Mouse (Mus musculus): ENCODE measurements around the gene Sema3c.
"Not testable (repeated sequence)": the region's sequence is repeated elsewhere in the genome, so short reads cannot be mapped to it uniquely, and the experiment has no call there.

Sema3c gene

DNA sequence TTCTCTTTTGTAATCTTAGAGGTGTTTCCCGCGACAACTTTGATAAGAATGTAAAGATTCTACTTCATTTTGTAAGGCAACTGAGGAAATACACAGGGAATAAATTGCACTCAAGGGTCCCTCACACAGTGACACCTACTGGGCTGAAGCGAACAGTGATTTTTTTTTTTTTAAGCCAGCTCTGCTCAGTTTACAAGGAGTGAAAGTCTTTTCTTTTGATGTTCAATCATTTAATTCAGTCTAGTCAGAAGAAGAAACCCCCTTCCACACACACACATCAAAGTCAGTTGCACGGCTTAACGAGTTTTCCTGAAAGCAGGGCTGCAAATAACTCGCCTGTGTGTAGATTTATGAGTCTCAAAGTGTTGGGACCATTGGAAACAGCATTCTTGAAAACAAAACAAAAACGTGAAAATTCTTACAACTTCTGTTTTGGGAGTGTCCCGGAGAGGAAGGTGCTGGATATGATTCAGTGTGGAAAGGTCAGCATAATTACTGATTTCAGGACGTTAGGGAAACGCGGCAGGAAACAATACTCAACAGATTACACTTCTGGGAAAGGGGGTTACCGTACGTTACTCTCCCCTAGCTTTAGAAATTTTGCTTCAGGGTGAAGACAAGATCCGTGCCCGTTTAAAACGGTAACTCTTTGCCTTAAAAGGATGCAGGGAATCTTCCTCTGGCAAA lies at the start of gene Sema3c:
TSS of gene Sema3c (plus strand) at position 588 of the 687 bp plus-strand sequence.
- no peak for DNase-seq

DNA sequence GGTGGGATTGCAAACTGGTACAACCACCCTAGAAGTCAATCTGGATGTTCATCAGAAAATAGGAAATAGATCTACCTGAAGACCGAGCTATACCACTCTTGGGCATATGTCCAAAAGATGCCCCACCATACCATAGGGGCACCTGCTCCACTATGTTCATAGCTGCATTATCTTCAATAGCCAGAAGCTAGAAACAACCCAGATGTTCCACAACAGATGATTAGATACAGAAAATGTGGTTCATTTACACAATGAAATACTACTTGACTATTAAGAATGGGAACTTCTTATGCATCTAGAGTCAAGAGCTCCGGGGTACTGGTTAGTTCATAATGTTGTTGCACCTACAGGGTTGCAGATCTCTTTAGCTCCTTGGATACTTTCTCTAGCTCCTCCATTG lies 42.9 kb upstream of the Sema3c start:
- DNase-seq, result not testable (repeated sequence)

DNA sequence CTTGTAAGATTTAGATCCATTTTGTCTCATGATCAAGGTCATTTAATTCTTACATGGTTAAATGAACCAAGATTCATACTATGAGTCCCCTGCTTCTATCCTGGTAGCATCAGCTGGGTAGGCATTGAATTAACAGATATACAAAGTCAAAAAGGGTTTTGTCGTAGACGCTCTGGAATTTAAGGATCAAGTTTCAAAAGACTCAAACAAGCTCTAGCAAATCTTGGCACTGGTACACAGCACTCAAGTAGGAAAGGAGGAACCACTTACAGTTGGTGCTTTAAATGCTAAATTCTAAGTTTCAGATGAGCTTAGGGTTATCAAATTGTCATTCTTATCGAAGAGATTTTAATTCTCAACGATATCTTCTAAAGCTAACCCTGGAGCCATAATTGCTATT lies 30.9 kb upstream of the Sema3c start:
- no peak for DNase-seq

DNA sequence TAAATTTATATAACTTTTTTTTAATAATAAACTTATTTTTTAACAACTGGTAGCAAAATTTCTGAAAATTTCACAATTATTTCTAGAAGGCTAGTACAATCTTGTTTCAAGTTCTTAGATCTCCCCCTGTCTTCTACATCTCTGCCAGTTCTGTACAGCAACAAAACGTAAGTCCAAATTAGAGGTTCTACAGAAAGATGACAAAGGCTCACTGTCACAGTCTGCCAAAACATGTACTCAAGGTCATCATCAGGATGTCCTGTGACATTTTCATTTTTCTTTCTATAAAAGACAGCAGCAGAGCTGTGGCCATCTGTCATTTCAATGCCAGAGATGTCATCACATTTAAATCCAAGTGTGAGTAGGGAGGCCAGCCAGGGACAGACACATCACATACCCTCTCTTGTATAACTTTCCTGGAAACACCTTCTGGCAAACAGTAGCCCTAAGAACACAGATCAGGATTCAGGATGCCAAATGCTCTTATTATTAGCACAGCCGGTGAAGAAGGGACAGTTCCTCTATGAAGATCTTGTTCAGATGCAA lies 29.1 kb upstream of the Sema3c start:
- DNase-seq, result no peak

DNA sequence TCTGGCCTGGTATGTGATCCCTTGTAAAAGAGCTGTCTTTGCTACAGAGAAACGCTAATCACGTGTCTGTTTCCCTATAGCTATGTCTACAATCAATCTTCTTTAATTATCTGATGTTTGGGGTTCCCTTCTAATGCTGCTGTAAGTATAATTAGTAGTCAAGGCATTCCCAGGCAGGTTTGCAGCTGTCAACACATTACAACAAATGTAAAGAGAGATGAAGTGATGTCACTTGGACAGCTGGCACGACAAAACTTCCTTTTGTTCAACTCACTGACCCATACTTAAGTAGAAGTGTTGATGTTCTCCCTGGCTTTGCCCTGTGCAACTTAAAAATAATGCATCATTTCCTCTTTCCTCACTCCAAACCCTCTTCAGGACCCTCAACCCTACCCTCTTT lies 22.4 kb upstream of the Sema3c start:
- DNase-seq, result no peak

DNA sequence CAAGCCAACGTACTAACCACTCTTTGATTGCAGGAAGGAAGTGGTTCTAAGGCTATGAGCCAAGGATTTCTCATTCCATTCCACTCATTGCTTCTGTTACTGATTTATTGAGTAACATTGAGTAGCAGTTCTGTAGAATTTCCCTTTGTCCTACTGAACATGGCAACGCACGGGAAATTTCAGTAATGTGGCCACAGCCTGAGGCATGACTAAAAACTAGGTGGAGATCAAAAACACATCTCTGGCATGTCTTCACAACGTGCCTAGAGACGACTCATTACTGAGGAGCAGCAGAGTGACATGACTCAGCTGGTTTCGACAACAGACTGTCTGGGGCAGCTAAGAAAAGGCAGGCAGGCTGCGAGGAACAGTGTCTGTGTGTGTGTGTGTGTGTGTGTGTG lies 18.0 kb upstream of the Sema3c start:
- no peak for DNase-seq

DNA sequence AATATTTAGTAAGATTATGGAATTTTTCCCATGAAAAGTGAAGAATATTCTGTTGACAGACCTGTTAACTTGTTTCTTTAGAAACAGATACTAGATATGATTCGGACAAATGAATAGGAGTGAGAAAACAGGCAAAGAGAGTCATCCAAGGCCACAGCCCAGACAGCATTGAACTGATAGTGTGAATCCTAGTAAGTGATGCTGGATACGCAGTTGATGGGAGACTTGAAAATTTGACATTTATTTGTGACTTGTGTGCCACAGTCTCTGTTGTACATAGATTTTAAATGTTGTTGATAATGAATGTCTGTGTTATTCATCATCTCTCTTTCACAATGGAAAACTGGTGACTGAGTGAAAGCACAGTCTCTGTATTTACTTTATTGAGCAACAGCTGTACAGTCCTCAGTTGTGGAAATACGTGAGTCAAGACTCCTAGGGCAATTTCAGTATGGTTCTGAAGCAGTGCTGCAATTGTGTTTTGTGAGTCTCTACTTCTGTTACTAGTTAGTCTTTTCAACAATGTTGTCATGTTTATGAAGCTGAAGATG lies 17.3 kb upstream of the Sema3c start:
- DNase-seq, result no peak

DNA sequence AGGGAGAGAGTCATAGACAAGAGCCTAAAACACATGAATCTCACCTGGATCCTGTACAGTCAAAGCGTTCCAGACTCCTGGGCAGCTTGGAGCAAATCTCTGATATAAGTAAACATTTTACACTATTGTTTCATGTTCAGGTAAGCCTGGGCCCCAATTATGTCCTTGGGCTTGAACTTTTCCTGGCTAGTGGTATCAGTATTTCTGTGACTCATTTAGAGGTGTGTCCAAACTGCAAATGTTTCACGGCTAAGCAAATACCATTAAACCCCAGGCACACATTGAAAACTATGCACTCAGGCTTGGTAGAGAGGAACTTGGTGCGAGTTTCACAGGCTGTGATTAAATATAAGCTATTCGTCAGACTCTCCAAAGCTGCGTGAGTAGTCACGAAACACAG lies 2.5 kb upstream of the Sema3c start:
- no peak for DNase-seq

DNA sequence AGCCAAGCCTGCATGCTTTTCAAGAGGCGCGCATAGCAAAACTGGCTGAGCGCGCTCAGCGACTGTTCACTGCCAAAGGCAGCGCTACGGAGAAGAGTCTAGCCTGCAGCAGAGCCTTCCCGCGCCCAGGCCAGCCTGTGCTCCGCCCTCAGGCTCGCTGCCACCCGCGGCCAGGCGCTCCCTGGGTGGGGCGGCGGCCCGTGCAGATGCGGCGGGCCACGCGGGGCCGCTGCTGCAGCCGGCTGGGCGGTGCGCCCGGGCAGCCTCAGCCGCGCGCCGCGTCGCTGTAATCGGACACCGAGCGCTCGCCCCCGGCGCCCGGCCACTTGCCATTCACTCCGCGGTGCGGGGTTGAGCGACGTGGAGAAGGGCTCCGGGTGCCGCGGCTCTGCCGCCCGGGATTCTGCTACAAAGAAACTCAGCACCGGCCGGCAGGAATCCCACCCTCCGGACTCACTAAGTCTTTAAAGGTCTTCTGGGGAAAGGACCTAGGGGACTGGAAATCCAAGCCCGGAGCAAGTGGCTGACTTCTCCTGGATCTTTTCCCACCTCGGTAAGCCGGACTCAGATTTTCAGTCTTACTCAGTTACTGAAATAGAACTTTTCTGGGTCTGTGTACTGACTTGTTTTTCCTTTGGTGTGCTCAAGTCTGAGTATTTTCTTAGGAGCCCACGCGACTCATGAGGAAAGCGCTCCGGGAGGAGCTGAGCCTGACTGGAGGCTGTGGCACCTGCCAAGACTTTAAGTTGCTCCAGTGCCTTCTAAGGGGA lies 517 bp downstream of the Sema3c start:
- DNase-seq, result peak; percentile 42

DNA sequence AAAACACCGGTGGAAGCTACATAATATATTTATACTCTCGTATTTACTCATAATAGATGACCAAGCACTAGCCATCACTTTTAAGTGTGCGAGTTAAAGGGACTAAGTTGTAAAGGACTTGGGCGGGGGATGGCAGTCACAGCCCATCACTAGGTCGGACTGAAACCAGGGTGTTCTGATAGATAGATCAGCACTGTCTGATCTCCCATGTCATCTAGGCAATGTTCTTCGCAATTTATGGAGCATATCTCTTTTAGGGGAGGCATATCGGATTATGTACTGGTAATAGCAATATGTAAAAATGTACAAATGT lies 1.1 kb downstream of the Sema3c start:
- no peak for DNase-seq

DNA sequence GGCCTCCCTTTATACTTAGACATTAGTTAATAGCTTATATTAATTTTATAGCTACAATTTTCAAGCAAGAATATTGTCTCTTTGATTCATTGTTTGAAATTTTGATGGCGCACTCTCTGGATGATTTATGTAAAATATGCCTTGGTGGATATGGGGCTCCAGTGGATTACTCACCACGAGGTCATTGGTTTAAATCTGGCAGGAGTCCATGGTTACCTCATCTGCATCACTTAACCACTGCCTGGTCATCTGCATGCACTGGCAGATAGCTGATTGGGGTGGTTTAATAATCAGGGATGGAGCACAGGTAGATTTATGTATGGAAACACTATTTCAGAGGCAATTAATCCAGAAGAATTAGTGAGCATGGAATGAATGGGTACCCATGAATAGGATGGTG lies 2.0 kb downstream of the Sema3c start:
- DNase-seq, result no peak

DNA sequence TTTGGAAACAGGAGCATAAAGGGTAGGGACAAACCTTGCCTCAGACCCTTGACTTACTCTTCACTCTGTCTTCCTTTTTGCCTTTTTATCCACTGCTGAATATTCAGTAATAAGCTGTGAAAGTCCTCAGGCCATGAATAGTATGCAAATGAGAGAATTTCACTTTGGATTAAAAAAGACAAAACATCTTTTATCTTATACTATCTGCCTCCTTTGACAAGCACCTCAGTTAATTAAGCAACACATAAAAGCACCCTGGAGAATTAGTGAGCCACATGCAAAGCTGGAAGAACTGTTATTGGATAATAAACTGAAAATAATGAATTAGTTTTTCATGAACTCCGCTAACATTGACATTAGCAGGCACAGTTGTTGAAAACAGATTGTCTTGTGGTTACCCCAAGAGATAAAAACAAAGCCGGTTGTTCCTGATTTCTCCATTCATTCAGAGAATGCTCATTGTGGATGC lies 8.0 kb downstream of the Sema3c start:
- no peak for DNase-seq

DNA sequence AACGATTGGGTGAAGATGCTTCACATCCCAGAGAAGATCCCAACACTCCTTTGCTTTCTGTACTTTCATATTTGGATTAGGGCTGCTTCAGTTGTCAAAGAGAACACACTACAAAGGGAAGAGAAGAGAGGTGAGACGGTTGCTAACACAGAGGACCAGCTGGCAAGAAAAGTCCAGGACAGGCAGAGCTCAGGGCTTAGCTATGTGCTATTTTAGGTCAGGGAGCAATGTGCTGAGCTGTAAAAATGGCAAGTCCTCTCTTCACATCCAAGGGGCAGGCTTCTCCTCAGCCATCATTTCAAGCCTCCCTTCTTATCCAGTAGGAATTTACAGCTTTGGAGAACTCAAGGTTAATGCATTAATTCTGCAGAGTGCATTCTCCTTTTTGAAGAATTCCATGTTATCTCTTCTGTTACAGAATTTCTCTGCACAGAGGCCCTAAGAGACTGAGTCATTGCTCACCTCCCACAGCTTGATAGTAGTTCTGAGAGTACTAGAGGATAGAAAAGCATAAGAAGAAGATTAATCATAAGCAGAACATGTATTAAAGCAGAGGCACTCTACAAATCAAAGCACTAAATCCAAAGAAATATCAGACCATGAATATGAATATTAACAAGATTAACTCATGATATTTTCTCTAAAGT lies 10.3 kb downstream of the Sema3c start:
- no peak for DNase-seq

DNA sequence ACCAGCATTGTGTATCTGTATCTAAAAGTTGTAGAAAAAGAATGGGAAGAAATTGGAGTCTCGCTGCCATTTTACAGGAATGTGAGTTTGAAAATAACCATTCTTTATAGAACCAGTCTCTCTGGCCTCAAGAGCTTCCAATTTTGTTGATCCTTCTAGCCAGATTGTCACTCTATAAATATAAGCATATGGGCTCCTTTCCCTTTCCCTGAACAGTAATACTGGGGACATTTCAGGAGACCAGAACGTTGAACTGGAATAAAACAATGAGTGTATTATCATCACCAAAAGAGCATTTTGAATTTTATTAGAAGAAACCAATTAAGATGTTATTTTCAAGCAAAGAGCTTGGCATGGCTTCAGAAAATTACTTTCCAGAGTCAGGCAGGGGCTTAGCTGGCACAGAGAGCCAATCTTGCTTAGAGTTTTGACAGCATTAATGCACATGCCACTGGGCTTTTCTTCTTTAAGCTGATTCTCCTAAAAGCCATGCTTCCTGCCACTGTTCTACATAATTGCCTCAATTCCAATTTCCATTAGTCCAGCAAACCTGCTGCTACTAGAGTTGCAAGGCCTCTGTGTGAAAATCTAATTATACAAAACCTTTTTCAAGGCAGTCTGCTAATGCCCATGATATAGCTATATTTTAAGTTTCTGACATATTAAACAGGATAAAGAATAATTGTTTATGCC lies 12.6 kb downstream of the Sema3c start:
- no peak for DNase-seq

DNA sequence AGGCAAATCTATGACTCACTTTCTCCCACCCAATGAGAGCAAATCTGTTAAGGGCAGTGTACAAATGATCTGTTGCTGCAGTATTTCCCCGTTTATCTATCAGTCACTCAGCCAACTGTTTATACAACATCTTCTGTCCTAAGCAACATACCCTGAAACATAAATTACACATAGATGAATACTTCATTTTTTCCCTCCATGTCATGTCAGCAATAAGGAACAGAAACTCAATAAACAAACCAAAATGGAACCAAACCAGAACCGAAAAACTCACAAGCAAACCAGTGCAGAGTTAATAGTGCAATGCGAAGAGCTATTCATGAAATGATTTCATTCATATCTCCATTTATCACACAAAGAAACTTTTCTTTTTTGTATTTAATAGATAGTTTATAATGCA lies 17.8 kb downstream of the Sema3c start:
- no peak for DNase-seq

DNA sequence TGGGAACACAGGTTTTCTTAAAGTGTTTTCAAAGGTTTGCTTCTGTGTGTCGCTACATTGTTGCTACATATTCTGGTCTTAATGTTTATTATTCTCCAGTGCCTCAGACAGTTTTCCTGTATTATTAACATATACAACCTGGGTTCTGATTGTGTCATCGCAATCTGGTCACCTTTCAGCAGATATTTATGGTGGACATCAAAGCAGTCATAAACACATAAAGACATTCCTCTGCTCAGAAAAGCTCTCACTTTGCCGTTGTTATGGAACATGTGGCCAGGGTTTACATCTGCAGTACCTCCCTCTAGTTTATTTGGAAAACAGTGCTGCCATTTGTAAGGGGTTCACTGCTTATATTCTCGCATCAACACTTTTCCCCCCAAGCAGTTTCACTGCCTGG lies 27.6 kb downstream of the Sema3c start:
- no peak for DNase-seq

DNA sequence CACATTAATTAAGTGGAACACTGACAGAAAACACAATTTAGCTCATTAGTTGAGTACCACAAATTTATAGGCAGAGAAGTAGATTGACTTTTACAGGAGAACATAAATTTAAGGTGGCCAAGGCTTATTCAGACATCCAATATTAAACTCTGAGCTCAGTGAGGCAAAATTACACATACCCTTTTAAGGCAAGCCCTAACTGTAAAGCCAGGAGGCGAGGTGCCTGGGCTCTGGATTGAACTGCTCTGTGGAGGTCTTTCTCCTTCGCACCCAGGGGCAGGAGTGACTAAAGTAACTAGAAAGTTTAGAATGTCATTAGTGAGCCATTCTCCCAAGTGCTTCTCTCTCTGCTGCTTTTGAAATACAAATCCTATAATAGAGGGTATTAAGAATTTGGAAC lies 46.5 kb downstream of the Sema3c start:
- no peak for DNase-seq

DNA sequence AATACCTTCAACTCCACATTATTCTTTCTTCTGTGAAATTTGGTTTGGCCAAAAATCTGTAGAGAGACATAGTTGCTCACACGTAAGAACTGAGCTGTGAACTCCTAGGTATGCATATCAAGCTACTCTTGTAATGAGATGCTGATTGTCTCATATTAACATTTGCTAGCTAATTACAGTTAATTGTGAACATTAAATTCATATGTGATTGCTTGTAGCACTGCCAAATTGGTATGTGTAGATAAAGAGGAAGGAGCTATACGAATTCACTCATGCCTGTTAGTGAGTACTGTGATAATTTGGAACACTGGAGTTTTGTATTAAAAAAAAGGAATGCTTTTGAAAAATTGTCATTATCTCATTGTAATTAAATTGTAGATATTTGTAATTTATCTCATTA lies 48.5 kb downstream of the Sema3c start:
- DNase-seq, result no peak

DNA sequence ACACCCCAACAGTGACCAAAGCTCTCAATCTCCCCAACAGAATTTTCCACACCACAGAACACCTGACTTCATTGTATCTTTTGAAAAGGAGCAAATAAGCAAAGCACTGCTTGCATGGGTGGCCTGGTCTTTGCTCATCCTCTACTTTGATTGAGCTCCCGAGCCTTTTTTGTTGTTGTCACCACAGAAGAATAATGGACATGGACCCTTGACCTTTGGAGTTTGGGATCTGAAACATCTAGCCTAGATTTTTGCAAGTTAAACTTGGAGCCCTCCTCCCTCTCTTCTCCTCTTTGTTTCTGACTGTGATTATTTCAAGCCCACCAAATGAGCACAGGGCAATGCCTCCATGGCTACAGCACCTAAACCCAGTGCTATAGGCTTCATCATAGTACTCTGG lies 54.5 kb downstream of the Sema3c start:
- DNase-seq, result no peak

DNA sequence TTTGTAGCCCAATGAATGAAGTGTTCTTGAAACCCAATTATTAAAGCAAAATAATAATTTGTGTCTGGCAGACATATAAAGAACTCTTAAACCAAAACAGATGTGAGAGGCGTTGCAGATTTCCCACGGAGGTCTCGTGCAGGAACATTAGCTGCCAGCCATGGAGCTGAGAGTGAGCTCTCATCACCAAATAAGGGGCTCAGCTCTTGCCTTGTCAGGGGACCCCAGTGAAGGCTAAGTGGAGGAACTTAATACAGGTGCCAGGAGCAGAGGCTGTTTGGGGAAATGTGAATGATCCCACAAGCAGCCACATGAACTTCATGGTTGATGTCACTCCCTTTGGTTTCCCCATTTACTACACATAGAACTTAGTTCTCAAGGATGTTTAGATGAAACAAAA lies 55.5 kb downstream of the Sema3c start:
- DNase-seq, result no peak

DNA sequence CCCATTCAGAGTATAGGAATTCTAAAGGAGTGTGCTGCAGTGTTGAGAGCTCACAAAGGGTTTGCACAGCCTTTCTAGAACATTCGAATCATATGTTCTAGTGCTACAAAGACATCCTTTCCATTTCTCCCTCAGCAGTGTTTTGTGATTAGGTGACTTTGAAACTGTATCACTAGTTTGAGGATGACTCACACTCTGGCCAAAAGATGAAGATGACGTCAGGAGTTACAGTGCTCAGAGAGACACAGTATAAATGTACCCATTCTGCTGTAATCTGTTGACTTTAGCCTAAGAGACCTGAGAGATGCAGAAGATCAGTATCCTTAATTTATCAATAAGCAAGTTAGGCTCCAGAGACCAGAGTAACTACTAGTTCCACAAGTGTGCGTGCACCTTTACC lies 65.4 kb downstream of the Sema3c start:
- DNase-seq, result no peak

DNA sequence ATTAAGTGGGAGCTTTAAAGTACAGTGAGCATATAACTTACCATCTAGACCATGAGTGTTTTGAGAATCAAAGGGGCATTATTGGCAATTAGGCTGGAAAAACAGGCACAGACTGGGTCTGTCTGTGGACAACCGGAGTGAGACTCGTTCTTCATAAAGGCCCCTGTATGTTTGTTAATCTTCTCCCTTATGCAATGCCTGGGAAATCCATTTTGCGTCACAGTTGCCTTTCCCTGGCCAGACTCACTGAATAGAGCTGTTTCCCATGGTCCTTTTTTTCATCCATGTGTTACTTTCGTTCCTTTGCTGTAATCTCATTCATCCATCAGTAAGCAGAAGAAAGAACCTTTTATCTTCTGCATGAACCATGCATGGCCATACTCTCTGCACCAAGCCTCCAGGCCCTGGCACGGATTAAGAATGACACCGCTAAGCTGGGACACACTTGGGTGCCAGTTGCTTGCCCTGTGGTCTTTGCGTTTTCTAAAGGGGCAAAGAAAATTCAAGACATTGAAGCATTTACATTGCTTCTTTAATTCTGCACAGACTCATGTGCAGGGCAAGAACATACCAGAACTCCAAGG lies 73.7 kb downstream of the Sema3c start:
- DNase-seq, result no peak

All from liver (tissue).